ENCODE assay signal across 17 mouse cellular contexts in genomic region chr4:57041661-57042060, GRCm38 (mm10). TPM values are rescaled to one million over a fixed set of nuclear protein-coding genes. Genes with fewer than 3 reads are reported as not detected.
"Had no signal": no experiment of that assay in that cellular context is flagged by ENCODE, and none has a peak within 500 bp of the region (broad histone marks: within the 10 kb centered on the region; RNA-seq: fewer than 3 reads in every experiment).

No protein-coding gene starts in this region.

- H3K4me3 ChIP-seq: limb, embryonic 15.5 days; liver, embryonic 12.5 days; lung, embryonic 15.5 days; midbrain, embryonic 15.5 days; neural tube, embryonic 13.5 days; stomach, embryonic 15.5 days had no signal

- H3K9me3 ChIP-seq: liver, embryonic 12.5 days; lung, embryonic 15.5 days; midbrain, embryonic 15.5 days; neural tube, embryonic 13.5 days; stomach, embryonic 15.5 days had no signal

- H3K4me2 ChIP-seq: limb, embryonic 15.5 days; liver, embryonic 12.5 days; lung, embryonic 15.5 days; midbrain, embryonic 11.5 days; midbrain, embryonic 15.5 days; neural tube, embryonic 13.5 days; stomach, embryonic 15.5 days had no signal

- DNase-seq: kidney, adult 9 months; kidney, postnatal 36 days; left cerebral cortex, postnatal 4 days; lung, postnatal 4 days; retina, postnatal 1 day; right cerebral cortex, postnatal 4 days; spleen, adult 18-20 months; thymus, postnatal 14 days had no signal

- H3K27me3 ChIP-seq: limb, embryonic 15.5 days; liver, embryonic 12.5 days; midbrain, embryonic 15.5 days; neural tube, embryonic 13.5 days; stomach, embryonic 15.5 days had no signal

- ATAC-seq: liver, embryonic 12.5 days; midbrain, embryonic 15.5 days had no signal

- H3K9ac ChIP-seq: limb, embryonic 15.5 days; liver, embryonic 12.5 days; lung, embryonic 15.5 days; midbrain, embryonic 15.5 days; neural tube, embryonic 13.5 days; stomach, embryonic 15.5 days had no signal

- H3K27ac ChIP-seq: kidney, postnatal 0 days; limb, embryonic 15.5 days; liver, embryonic 12.5 days; lung, embryonic 15.5 days; midbrain, embryonic 15.5 days; neural tube, embryonic 13.5 days; stomach, embryonic 15.5 days had no signal

- H3K36me3 ChIP-seq: limb, embryonic 15.5 days; liver, embryonic 12.5 days; lung, embryonic 15.5 days; midbrain, embryonic 15.5 days; neural tube, embryonic 13.5 days; stomach, embryonic 15.5 days had no signal

RNA-seq across cellular contexts. Expression of gene Frrs1l, which starts 51.5 kb away (rescaled TPM):
- total RNA-seq: megakaryocyte, adult 5-6 weeks had no signal
